Mouse (Mus musculus): Measurements from ENCODE around the gene Nsg1. TPM values are rescaled to one million over a fixed set of nuclear protein-coding genes. Genes with fewer than 3 reads are reported as not detected.
A peak's percentile ranks its signal among the peaks of the same experiment; 100 is the strongest.

The Nsg1 gene
- 11.4 and 11.6 TPM in 2 replicates for polyA plus RNA-seq (2012; rRNA removed)

GRCm38 (mm10) chr5:38159634-38160413 lies at the start of gene Nsg1:
Nsg1 (minus strand) TSS chr5:38159907.
- no peak for DNase-seq
- Histone ChIP-seq H3K27ac (ENCODE audit: insufficient read depth, low read depth, low read length) (no peak within 1 kb of the TSS), H3K36me3 (ENCODE audit: control insufficient read depth, insufficient read depth, low read length) (no peaks in the 10 kb centered on the region), H3K4me1 (ENCODE audit: control insufficient read depth, insufficient read depth, low read length) (no peaks in the 10 kb centered on the region), H3K27me3 (replicated peaks; ENCODE audit: control insufficient read depth, insufficient read depth, low read length) (no peaks in the 10 kb centered on the region), H3K4me3 (ENCODE audit: insufficient read depth, low read depth, low read length) (peak within 1 kb of the TSS; percentile 52)
- 14% methylated on average over 35 of the region's 35 CpGs for WGBS
- no peak for TF ChIP-seq POLR2A (IDR thresholded peaks at IDR 0.05; ENCODE audit: low read depth, low read length)
- no peak for TF ChIP-seq CTCF (conservative IDR thresholded peaks at IDR 0.05; ENCODE audit: insufficient read depth, insufficient read length, low read depth, low read length)

- Histone ChIP-seq H3K4me1 (ENCODE audit: control insufficient read depth, insufficient read depth, low read length) (no peaks in the 10 kb centered on the region), H3K27me3 (replicated peaks; ENCODE audit: control insufficient read depth, insufficient read depth, low read length) (no peaks in the 10 kb centered on the region), H3K27ac (ENCODE audit: insufficient read depth, low read depth, low read length) (no peak overlapping the region), H3K36me3 (ENCODE audit: control insufficient read depth, insufficient read depth, low read length) (no peaks in the 10 kb centered on the region), H3K4me3 (ENCODE audit: insufficient read depth, low read depth, low read length) (no peak overlapping the region)
- no peak for TF ChIP-seq CTCF (conservative IDR thresholded peaks at IDR 0.05; ENCODE audit: insufficient read depth, insufficient read length, low read depth, low read length)
- no peak for TF ChIP-seq POLR2A (IDR thresholded peaks at IDR 0.05; ENCODE audit: low read depth, low read length)
- no peak for DNase-seq
- 66% methylated on average over 8 of the region's 8 CpGs for WGBS
These were observed 49.3 kb upstream of the Nsg1 start for GRCm38 (mm10) chr5:38208985-38209384.

- Histone ChIP-seq H3K4me1 (ENCODE audit: control insufficient read depth, insufficient read depth, low read length) (no peaks in the 10 kb centered on the region), H3K36me3 (ENCODE audit: control insufficient read depth, insufficient read depth, low read length) (no peaks in the 10 kb centered on the region), H3K27me3 (replicated peaks; ENCODE audit: control insufficient read depth, insufficient read depth, low read length) (no peaks in the 10 kb centered on the region), H3K4me3 (ENCODE audit: insufficient read depth, low read depth, low read length) (no peak overlapping the region), H3K27ac (ENCODE audit: insufficient read depth, low read depth, low read length) (no peak overlapping the region)
- no peak for DNase-seq
- WGBS, result 75% methylated on average over 7 of the region's 7 CpGs
- TF ChIP-seq CTCF (conservative IDR thresholded peaks at IDR 0.05; ENCODE audit: insufficient read depth, insufficient read length, low read depth, low read length), result no peak
- no peak for TF ChIP-seq POLR2A (IDR thresholded peaks at IDR 0.05; ENCODE audit: low read depth, low read length)
These were observed 45.6 kb upstream of the Nsg1 start for GRCm38 (mm10) chr5:38205303-38205726.

- 90% methylated on average over 2 of the region's 2 CpGs for WGBS
- H3K36me3 ChIP-seq (ENCODE audit: control insufficient read depth, insufficient read depth, low read length), result no peaks in the 10 kb centered on the region
- no peak for DNase-seq
- no peak overlapping the region for H3K4me3 ChIP-seq (ENCODE audit: insufficient read depth, low read depth, low read length)
- H3K4me1 ChIP-seq (ENCODE audit: control insufficient read depth, insufficient read depth, low read length), result no peaks in the 10 kb centered on the region
- TF ChIP-seq CTCF (conservative IDR thresholded peaks at IDR 0.05; ENCODE audit: insufficient read depth, insufficient read length, low read depth, low read length) (no peak), POLR2A (IDR thresholded peaks at IDR 0.05; ENCODE audit: low read depth, low read length) (no peak)
- no peak overlapping the region for H3K27ac ChIP-seq (ENCODE audit: insufficient read depth, low read depth, low read length)
- H3K27me3 ChIP-seq (replicated peaks; ENCODE audit: control insufficient read depth, insufficient read depth, low read length), result no peaks in the 10 kb centered on the region
These were observed 40.0 kb upstream of the Nsg1 start for GRCm38 (mm10) chr5:38199686-38200085.

GRCm38 (mm10) chr5:38197482-38197823 lies 37.7 kb upstream of the Nsg1 start:
- Histone ChIP-seq H3K27ac (ENCODE audit: insufficient read depth, low read depth, low read length) (no peak overlapping the region), H3K4me3 (ENCODE audit: insufficient read depth, low read depth, low read length) (no peak overlapping the region), H3K27me3 (replicated peaks; ENCODE audit: control insufficient read depth, insufficient read depth, low read length) (no peaks in the 10 kb centered on the region), H3K36me3 (ENCODE audit: control insufficient read depth, insufficient read depth, low read length) (no peaks in the 10 kb centered on the region), H3K4me1 (ENCODE audit: control insufficient read depth, insufficient read depth, low read length) (no peaks in the 10 kb centered on the region)
- WGBS, result 17% methylated on average over 7 of the region's 7 CpGs
- peak; percentile 81 for DNase-seq
- TF ChIP-seq POLR2A (IDR thresholded peaks at IDR 0.05; ENCODE audit: low read depth, low read length) (no peak), CTCF (conservative IDR thresholded peaks at IDR 0.05; ENCODE audit: insufficient read depth, insufficient read length, low read depth, low read length) (peak; percentile 95)

- H3K36me3 ChIP-seq (ENCODE audit: control insufficient read depth, insufficient read depth, low read length), result no peaks in the 10 kb centered on the region
- H3K4me1 ChIP-seq (ENCODE audit: control insufficient read depth, insufficient read depth, low read length), result no peaks in the 10 kb centered on the region
- H3K27me3 ChIP-seq (replicated peaks; ENCODE audit: control insufficient read depth, insufficient read depth, low read length), result no peaks in the 10 kb centered on the region
- H3K27ac ChIP-seq (ENCODE audit: insufficient read depth, low read depth, low read length), result no peak overlapping the region
- no peak for DNase-seq
- H3K4me3 ChIP-seq (ENCODE audit: insufficient read depth, low read depth, low read length), result no peak overlapping the region
- TF ChIP-seq CTCF (conservative IDR thresholded peaks at IDR 0.05; ENCODE audit: insufficient read depth, insufficient read length, low read depth, low read length) (no peak), POLR2A (IDR thresholded peaks at IDR 0.05; ENCODE audit: low read depth, low read length) (no peak)
- WGBS, result 66% methylated on average over 5 of the region's 5 CpGs
These were observed 37.2 kb upstream of the Nsg1 start for GRCm38 (mm10) chr5:38196821-38197481.

GRCm38 (mm10) chr5:38195941-38196340 lies 36.2 kb upstream of the Nsg1 start:
- no peak overlapping the region for H3K4me3 ChIP-seq (ENCODE audit: insufficient read depth, low read depth, low read length)
- no peaks in the 10 kb centered on the region for H3K27me3 ChIP-seq (replicated peaks; ENCODE audit: control insufficient read depth, insufficient read depth, low read length)
- H3K36me3 ChIP-seq (ENCODE audit: control insufficient read depth, insufficient read depth, low read length), result no peaks in the 10 kb centered on the region
- TF ChIP-seq POLR2A (IDR thresholded peaks at IDR 0.05; ENCODE audit: low read depth, low read length), result no peak
- no peak for TF ChIP-seq CTCF (conservative IDR thresholded peaks at IDR 0.05; ENCODE audit: insufficient read depth, insufficient read length, low read depth, low read length)
- no peaks in the 10 kb centered on the region for H3K4me1 ChIP-seq (ENCODE audit: control insufficient read depth, insufficient read depth, low read length)
- DNase-seq, result no peak
- H3K27ac ChIP-seq (ENCODE audit: insufficient read depth, low read depth, low read length), result no peak overlapping the region

Measured in kidney, adult 2 months (tissue).